ENCODE assay signal across 8 mouse cellular contexts in the genomic region with DNA sequence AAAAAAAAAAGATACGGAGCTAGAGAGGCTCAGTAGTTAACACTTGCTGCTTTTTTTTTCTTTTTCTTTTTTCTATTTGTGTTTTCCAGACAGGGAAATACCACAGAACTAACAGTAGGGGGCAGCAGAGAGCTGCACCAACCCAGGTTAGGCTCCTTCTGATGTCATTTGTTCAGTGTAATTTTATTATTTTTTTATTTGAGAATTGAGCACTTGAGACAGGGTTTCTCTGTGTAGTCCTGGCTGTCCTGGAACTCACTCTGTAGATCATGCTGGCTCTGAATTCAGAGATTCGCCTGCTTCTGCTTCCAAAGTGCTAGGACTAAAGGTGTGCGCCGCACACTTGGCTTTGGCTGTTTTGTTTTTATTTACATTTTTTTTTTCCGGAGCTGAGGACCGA. TPM values are rescaled to one million over a fixed set of nuclear protein-coding genes. Genes with fewer than 3 reads are reported as not detected.
DNase-seq lines count a peak whose midpoint lies in the region; ATAC-seq and TF ChIP-seq lines count a peak whose summit lies in the region.

No protein-coding gene starts in this region.

- H3K27me3 ChIP-seq in hindbrain, embryonic 11.5 days (ENCODE audit: control insufficient read depth, insufficient read depth, low read length): no peaks in the 10 kb centered on the region
- no peaks in the 10 kb centered on the region for H3K27me3 ChIP-seq in hindbrain, embryonic 13.5 days

- H3K27ac ChIP-seq in hindbrain, embryonic 11.5 days (ENCODE audit: low read depth, low read length): no peak overlapping the region
- H3K27ac ChIP-seq in hindbrain, embryonic 13.5 days: no peak overlapping the region
- no peak overlapping the region for H3K27ac ChIP-seq in cortical plate, adult 2 months (ENCODE audit: insufficient read depth, low read length)

- TF ChIP-seq POLR2A in cortical plate, adult 2 months (IDR thresholded peaks at IDR 0.05; ENCODE audit: extremely low read depth, insufficient read depth, low read length): no peak

- no peak overlapping the region for H3K4me2 ChIP-seq in hindbrain, embryonic 11.5 days (replicated peaks; ENCODE audit: low read depth, low read length)
- H3K4me2 ChIP-seq in hindbrain, embryonic 13.5 days: no peak overlapping the region

- H3K36me3 ChIP-seq in hindbrain, embryonic 11.5 days (ENCODE audit: control insufficient read depth, insufficient read depth, low read length): no peaks in the 10 kb centered on the region
- H3K36me3 ChIP-seq in hindbrain, embryonic 13.5 days: no peaks in the 10 kb centered on the region

- DNase-seq in hindbrain, embryonic 11.5 days (ENCODE audit: low spot score): peak; percentile 55
- peak; percentile 47 for DNase-seq in thymus, postnatal 25 days
- no peak for DNase-seq in thymus, adult 18-20 months
- no peak for DNase-seq in layer of hippocampus, postnatal 14 days (ENCODE audit: low spot score in 2 of 2)
- DNase-seq in Muller cell, postnatal 12 days (ENCODE audit: inconsistent ontology term): no peak
- DNase-seq in spleen, postnatal 4 days (ENCODE audit: low spot score in 2 of 2): no peak

- H3K9ac ChIP-seq in hindbrain, embryonic 11.5 days (ENCODE audit: low read depth, low read length): no peak overlapping the region
- no peak overlapping the region for H3K9ac ChIP-seq in hindbrain, embryonic 13.5 days

- H3K4me1 ChIP-seq in hindbrain, embryonic 11.5 days (replicated peaks; ENCODE audit: control insufficient read depth, insufficient read depth, low read length): no peaks in the 10 kb centered on the region
- peaks cover 6% of the 10 kb centered on the region for H3K4me1 ChIP-seq in hindbrain, embryonic 13.5 days (replicated peaks)
- H3K4me1 ChIP-seq in cortical plate, adult 2 months (ENCODE audit: control insufficient read depth, insufficient read depth, low read length): no peaks in the 10 kb centered on the region

- no peak overlapping the region for H3K4me3 ChIP-seq in hindbrain, embryonic 11.5 days (ENCODE audit: low read depth, low read length)
- H3K4me3 ChIP-seq in hindbrain, embryonic 13.5 days: no peak overlapping the region
- no peak overlapping the region for H3K4me3 ChIP-seq in cortical plate, adult 2 months (ENCODE audit: insufficient read depth, low read length)

- ATAC-seq in hindbrain, embryonic 11.5 days (ENCODE audit: low FRiP score): no peak
- no peak for ATAC-seq in hindbrain, embryonic 13.5 days (ENCODE audit: low FRiP score)

- peak; percentile 78 for TF ChIP-seq CTCF in cortical plate, adult 2 months (IDR thresholded peaks at IDR 0.05; ENCODE audit: extremely low read depth, insufficient read depth, low read length)

- no peaks in the 10 kb centered on the region for H3K9me3 ChIP-seq in hindbrain, embryonic 11.5 days (ENCODE audit: control insufficient read depth, low read length)
- no peaks in the 10 kb centered on the region for H3K9me3 ChIP-seq in hindbrain, embryonic 13.5 days

- whole genome bisulfite sequencing in hindbrain, embryonic 11.5 days: 63% methylated on average over 6 of the region's 6 CpGs
- WGBS in hindbrain, embryonic 13.5 days: 64% methylated on average over 6 of the region's 6 CpGs

RNA-seq across cellular contexts. Expression of a gene that starts 9.7 kb away (rescaled TPM):
- polyA plus RNA-seq in hindbrain, embryonic 11.5 days (2014; fragmentation: Nextera tagmentation; extraction: Ambion mirVana): not detected in 2 replicates
- not detected in 2 replicates for polyA plus RNA-seq in hindbrain, embryonic 13.5 days (2015; fragmentation: Nextera tagmentation; extraction: Ambion mirVana)
- 0.09 and 0.25 TPM in 2 replicates for polyA plus RNA-seq in cortical plate, adult 2 months (2012; rRNA removed)
- not detected for total RNA-seq in layer of hippocampus, postnatal 14 days (2021)

RNA-seq across cellular contexts. Expression of a gene that starts 9.8 kb away (rescaled TPM):
- polyA plus RNA-seq in hindbrain, embryonic 11.5 days (2014; fragmentation: Nextera tagmentation; extraction: Ambion mirVana): 0.15 TPM in 1 of 2 replicates, not detected in the other
- polyA plus RNA-seq in hindbrain, embryonic 13.5 days (2015; fragmentation: Nextera tagmentation; extraction: Ambion mirVana): not detected in 2 replicates
- not detected in 2 replicates for polyA plus RNA-seq in cortical plate, adult 2 months (2012; rRNA removed)
- not detected for total RNA-seq in layer of hippocampus, postnatal 14 days (2021)

RNA-seq across cellular contexts. Expression of a gene that starts 57.1 kb away (rescaled TPM):
- 342 and 368 TPM in 2 replicates for polyA plus RNA-seq in hindbrain, embryonic 11.5 days (2014; fragmentation: Nextera tagmentation; extraction: Ambion mirVana)
- 219 and 230 TPM in 2 replicates for polyA plus RNA-seq in hindbrain, embryonic 13.5 days (2015; fragmentation: Nextera tagmentation; extraction: Ambion mirVana)
- polyA plus RNA-seq in cortical plate, adult 2 months (2012; rRNA removed): 103 and 113 TPM in 2 replicates
- total RNA-seq in layer of hippocampus, postnatal 14 days (2021): 100 to 1,000 TPM; 156 to 157 TPM

Comparison
In these comparisons a context has a peak if more than half of its experiments do, and no peak if none do; other contexts are left out.
1. DNase-seq: peak in hindbrain, embryonic 11.5 days (single experiment) and thymus, postnatal 25 days (single experiment); none in thymus, adult 18-20 months (0 of 2), layer of hippocampus, postnatal 14 days (0 of 2), Muller cell, postnatal 12 days (single experiment) and spleen, postnatal 4 days (0 of 2).